Mouse (Mus musculus) forebrain, embryonic 16.5 days (tissue): ENCODE measurements around the gene Ncf4. TPM values are rescaled to one million over a fixed set of nuclear protein-coding genes. Genes with fewer than 3 reads are reported as not detected.
"Not testable (repeated sequence)": the region's sequence is repeated elsewhere in the genome, so short reads cannot be mapped to it uniquely, and the experiment has no call there.

Source experiments
- ATAC-seq: fragments of 200-750 bp; cut with Nextera tagmentation; 2 replicates; pipeline ENCODE4 v1.8.0; 2017; ENCODE audit warnings: mild to moderate bottlenecking, moderate library complexity
- H3K27ac ChIP-seq: fragments of 300-500 bp; sonication (generic); 2 replicates; pipeline ENCODE4 v1.5.1; 2014; ENCODE audit warnings: low read length, control low read depth
- H3K27me3 ChIP-seq: fragments of 300-500 bp; sonication (generic); replicated peaks from 2 replicates; pipeline ENCODE4 v1.6.1; 2014; ENCODE audit warnings: low read length; ENCODE audit not compliant: control insufficient read depth, insufficient read depth
- H3K36me3 ChIP-seq: fragments of 300-500 bp; sonication (generic); 2 replicates; pipeline ENCODE4 v1.6.1; 2014; ENCODE audit not compliant: control insufficient read depth, insufficient read depth
- H3K4me1 ChIP-seq: fragments of 300-500 bp; sonication (generic); replicated peaks from 2 replicates; pipeline ENCODE4 v1.6.1; 2014; ENCODE audit warnings: low read length; ENCODE audit not compliant: control insufficient read depth, insufficient read depth
- H3K4me2 ChIP-seq: fragments of 300-500 bp; sonication (generic); 2 replicates; pipeline ENCODE4 v1.6.1; 2014; ENCODE audit warnings: mild to moderate bottlenecking, low read length, control low read depth
- H3K4me3 ChIP-seq: fragments of 300-500 bp; sonication (generic); replicated peaks from 2 replicates; pipeline ENCODE4 v1.5.1; 2014; ENCODE audit warnings: mild to moderate bottlenecking, low read length, control low read depth
- H3K9ac ChIP-seq: fragments of 300-500 bp; sonication (generic); replicated peaks from 2 replicates; pipeline ENCODE4 v1.6.1; 2014; ENCODE audit warnings: low read depth, low read length, control low read depth
- H3K9me3 ChIP-seq: fragments of 300-500 bp; sonication (generic); 2 replicates; pipeline ENCODE4 v1.6.1; 2016; ENCODE audit warnings: low read length; ENCODE audit not compliant: control insufficient read depth
- WGBS: fragments of 180-500 bp; shearing (Covaris S2); extraction: QIAGEN DNeasy Blood & Tissue Kit; methylation state at CpG from one replicate; pipeline ENCODE4 v1.1.7; 2014; 5-methylcytosine and 5-hydroxymethylcytosine counted together
- polyA plus RNA-seq: library from polyadenylated mRNA; unstranded; fragments of >200 nt; fragmentation: Nextera tagmentation; extraction: Ambion mirVana; gene quantifications from 2 replicates; pipeline ENCODE4 v1.2.1, GENCODE M21; 2015

Ncf4 gene
- polyA plus RNA-seq, 1 experiment from 2014 or later: 0.53 TPM

DNA sequence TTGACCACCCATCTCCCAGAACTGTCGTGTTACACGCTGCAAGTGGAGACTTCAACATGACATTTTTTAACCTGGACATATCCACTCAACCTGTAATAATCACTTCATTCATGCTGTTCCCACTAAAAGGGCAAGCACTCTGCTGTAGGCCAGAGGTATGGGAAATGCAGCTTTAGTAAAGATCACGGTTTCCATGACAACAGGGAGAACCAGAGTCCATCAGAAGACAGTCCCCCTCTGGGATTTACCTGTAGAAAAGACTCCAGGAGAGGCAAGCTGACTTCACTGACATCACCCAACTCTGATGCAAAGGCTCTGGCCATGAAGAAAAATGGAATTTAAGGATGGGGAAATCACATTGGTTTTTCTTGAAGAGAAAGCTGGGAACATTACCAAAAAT lies 18.7 kb downstream of the Ncf4 start:
- Histone ChIP-seq H3K27me3 (no peaks in the 10 kb centered on the region), H3K4me1 (no peaks in the 10 kb centered on the region), H3K4me3 (no peak overlapping the region), H3K27ac (no peak overlapping the region), H3K9me3 (no peaks in the 10 kb centered on the region), H3K36me3 (no peaks in the 10 kb centered on the region), H3K9ac (no peak overlapping the region), H3K4me2 (no peak overlapping the region)
- ATAC-seq: no peak
- 64% methylated on average over 3 of the region's 3 CpGs for WGBS

DNA sequence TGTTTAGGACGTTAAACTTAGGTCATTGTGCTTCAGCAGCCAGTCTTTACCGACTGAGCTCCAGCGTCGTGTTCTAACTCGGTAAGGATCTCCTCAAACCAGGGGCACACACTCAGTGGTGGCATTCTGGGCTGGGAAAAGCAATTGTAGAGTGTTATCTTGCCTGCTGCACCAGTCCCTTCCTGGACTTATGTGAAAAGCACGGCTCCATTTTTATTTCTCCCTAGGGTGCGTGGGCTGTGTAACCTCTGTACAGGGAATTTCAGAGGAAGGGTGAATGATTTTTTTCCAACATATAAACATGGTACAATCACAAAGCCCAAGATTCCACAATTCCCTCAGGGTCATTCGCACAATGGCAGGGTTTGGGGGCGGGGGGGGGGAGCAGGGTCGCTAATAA lies 22.8 kb downstream of the Ncf4 start:
- Histone ChIP-seq H3K4me1 (no peaks in the 10 kb centered on the region), H3K27ac (no peak overlapping the region), H3K9me3 (no peaks in the 10 kb centered on the region), H3K27me3 (no peaks in the 10 kb centered on the region), H3K4me2 (no peak overlapping the region), H3K36me3 (no peaks in the 10 kb centered on the region), H3K4me3 (no peak overlapping the region), H3K9ac (no peak overlapping the region)
- ATAC-seq: no peak
- 85% methylated on average over 10 of the region's 10 CpGs for WGBS

DNA sequence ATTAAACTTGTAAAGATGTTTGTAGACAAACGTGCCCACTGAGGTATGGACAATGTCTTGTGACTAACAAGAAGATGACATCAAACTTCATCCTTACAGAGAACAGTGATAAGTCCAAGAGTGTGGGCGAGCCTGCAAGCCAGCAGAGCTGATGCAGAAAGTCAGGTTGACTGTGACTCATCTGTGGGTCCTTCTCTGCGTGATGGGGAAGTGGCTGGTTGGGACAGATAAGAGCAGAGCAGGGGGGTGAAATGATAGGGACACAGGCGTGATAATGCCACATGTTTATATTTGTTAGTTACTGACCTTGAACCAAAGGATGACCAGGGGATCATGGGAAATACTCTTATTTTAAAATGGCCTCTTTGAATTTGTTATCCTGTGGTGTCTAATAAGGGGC lies 23.3 kb downstream of the Ncf4 start:
- no peaks in the 10 kb centered on the region for H3K4me1 ChIP-seq
- H3K27ac ChIP-seq: no peak overlapping the region
- ATAC-seq: no peak
- H3K36me3 ChIP-seq: no peaks in the 10 kb centered on the region
- H3K9ac ChIP-seq: no peak overlapping the region
- no peaks in the 10 kb centered on the region for H3K9me3 ChIP-seq
- H3K27me3 ChIP-seq: no peaks in the 10 kb centered on the region
- H3K4me3 ChIP-seq: no peak overlapping the region
- no peak overlapping the region for H3K4me2 ChIP-seq
- WGBS: 79% methylated on average over 4 of the region's 4 CpGs

GRCm38 (mm10) chr15:78271208-78271607 lies 26.6 kb downstream of the Ncf4 start:
- Histone ChIP-seq H3K4me2 (no peak overlapping the region), H3K4me1 (no peaks in the 10 kb centered on the region), H3K36me3 (no peaks in the 10 kb centered on the region), H3K27me3 (no peaks in the 10 kb centered on the region), H3K27ac (no peak overlapping the region), H3K9ac (no peak overlapping the region), H3K4me3 (no peak overlapping the region), H3K9me3 (no peaks in the 10 kb centered on the region)
- ATAC-seq: no peak

DNA sequence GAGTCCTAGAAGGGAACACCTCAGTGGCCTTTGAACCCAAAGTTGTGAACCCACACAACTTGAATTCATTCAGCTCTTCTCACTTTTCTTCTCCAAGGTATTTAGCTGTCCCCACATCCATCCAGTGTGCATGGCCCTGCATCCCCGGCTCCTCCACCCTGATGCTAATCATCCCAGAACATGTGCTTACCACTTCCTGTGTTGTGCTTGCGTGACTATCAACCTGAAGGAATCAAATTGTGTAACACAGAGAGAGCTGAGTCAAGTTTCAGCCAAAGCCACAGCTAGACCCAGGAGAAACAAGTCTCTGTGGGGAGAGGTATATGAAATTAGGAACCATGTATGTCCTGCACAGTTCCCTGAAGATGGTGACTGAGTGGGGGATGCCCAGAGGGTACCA lies 33.7 kb downstream of the Ncf4 start:
- no peak overlapping the region for H3K4me2 ChIP-seq
- ATAC-seq: no peak
- H3K27me3 ChIP-seq: no peaks in the 10 kb centered on the region
- H3K4me1 ChIP-seq: no peaks in the 10 kb centered on the region
- no peak overlapping the region for H3K4me3 ChIP-seq
- H3K9me3 ChIP-seq: no peaks in the 10 kb centered on the region
- 93% methylated on average over 2 of the region's 2 CpGs for WGBS
- H3K9ac ChIP-seq: no peak overlapping the region
- no peak overlapping the region for H3K27ac ChIP-seq
- H3K36me3 ChIP-seq: no peaks in the 10 kb centered on the region

DNA sequence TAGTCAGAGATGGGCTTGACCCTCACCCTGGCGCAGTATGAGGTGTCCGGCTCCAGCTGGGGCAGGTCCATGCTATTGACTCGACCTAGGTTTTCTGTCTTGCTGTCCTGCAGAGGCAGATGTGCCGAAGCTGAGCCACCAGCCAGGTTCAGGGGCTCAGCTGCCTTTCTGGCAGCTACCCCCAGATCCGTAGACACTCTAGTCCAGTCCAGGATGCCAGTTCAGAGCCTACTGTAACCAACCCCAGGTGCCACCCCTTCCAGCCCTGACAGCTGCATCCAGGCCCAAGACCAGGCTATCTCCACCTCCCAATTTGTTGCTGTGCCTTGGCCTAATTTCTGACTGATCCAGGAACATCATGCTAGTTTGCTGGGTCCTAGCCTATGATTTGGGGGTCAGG lies 43.3 kb downstream of the Ncf4 start:
- WGBS: 79% methylated on average over 5 of the region's 5 CpGs
- Histone ChIP-seq H3K4me3 (no peak overlapping the region), H3K4me1 (no peaks in the 10 kb centered on the region), H3K27me3 (no peaks in the 10 kb centered on the region), H3K9ac (no peak overlapping the region), H3K4me2 (no peak overlapping the region), H3K9me3 (no peaks in the 10 kb centered on the region), H3K27ac (no peak overlapping the region), H3K36me3 (no peaks in the 10 kb centered on the region)
- no peak for ATAC-seq

DNA sequence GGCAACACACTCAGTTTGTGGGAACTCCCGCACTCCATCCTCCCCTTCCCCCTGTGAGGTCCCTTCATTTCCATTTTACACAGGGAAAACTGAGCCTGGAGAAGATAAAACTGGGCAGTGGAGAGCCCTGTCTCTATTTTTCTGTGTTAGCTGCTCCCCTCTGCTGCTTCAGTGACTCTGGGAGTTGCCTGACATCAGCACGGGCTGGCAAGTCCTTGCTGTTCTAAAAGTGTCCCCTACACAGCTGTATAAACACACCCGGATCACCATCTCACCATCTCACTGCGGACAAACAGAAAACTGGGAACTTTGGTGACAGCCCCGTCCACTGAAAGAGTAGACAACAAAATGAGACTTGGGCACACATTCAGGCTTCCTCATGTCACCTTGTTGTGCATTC lies 45.2 kb downstream of the Ncf4 start:
- H3K4me3 ChIP-seq, H3K9ac ChIP-seq, H3K36me3 ChIP-seq, H3K4me1 ChIP-seq, ATAC-seq, H3K27me3 ChIP-seq, H3K9me3 ChIP-seq, H3K27ac ChIP-seq, H3K4me2 ChIP-seq: not testable (repeated sequence)
- WGBS: 73% methylated on average over 4 of the region's 5 CpGs

- H3K9ac ChIP-seq, H3K4me2 ChIP-seq, H3K36me3 ChIP-seq, ATAC-seq, H3K9me3 ChIP-seq, H3K4me3 ChIP-seq, H3K4me1 ChIP-seq, H3K27ac ChIP-seq, H3K27me3 ChIP-seq: not testable (repeated sequence)
- WGBS: 2% methylated on average over 2 of the region's 2 CpGs
Measured at GRCm38 (mm10) chr15:78293228-78293627, 48.6 kb downstream of the Ncf4 start.

DNA sequence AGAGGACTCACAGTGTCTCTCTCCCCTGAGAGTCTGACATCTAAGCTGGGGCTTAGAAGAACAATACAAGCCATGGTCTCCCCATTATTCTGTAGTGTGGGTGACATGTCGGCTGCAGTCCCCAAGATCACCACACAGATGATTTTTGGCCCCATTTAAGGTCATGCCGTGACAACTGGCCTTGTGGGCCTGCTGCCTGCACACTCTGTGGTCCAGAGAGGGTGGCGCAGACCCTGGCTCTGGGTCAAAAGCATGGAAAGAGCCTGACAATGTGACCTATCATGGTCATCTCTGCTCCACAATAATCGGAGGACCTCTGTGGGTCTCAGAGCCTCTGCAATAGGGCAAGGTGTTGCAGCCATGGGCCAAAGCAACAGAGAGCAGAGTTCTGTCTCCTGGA lies 49.1 kb downstream of the Ncf4 start:
- H3K4me2 ChIP-seq: no peak overlapping the region
- no peak for ATAC-seq
- no peaks in the 10 kb centered on the region for H3K27me3 ChIP-seq
- H3K4me3 ChIP-seq: no peak overlapping the region
- no peaks in the 10 kb centered on the region for H3K4me1 ChIP-seq
- 85% methylated on average over 4 of the region's 4 CpGs for WGBS
- no peak overlapping the region for H3K27ac ChIP-seq
- no peak overlapping the region for H3K9ac ChIP-seq
- H3K9me3 ChIP-seq: no peaks in the 10 kb centered on the region
- no peaks in the 10 kb centered on the region for H3K36me3 ChIP-seq

- no peak overlapping the region for H3K9ac ChIP-seq
- no peaks in the 10 kb centered on the region for H3K36me3 ChIP-seq
- H3K27me3 ChIP-seq: no peaks in the 10 kb centered on the region
- no peak overlapping the region for H3K4me2 ChIP-seq
- 92% methylated on average over 1 of the region's 1 CpGs for WGBS
- H3K4me1 ChIP-seq: no peaks in the 10 kb centered on the region
- H3K9me3 ChIP-seq: no peaks in the 10 kb centered on the region
- no peak overlapping the region for H3K27ac ChIP-seq
- ATAC-seq: no peak
- no peak overlapping the region for H3K4me3 ChIP-seq
Measured at GRCm38 (mm10) chr15:78298558-78298957, 54.0 kb downstream of the Ncf4 start.
